Comparison of ENCODE assay signal across 7 mouse cellular contexts in genomic region chr1:138841306-138842095, GRCm38 (mm10). TPM values are rescaled to one million over a fixed set of nuclear protein-coding genes. Genes with fewer than 3 reads are reported as not detected.
DNase-seq lines count a peak whose midpoint lies in the region; ATAC-seq lines count a peak whose summit lies in the region.

No protein-coding gene starts in this region.

- H3K27ac ChIP-seq in heart, embryonic 11.5 days (ENCODE audit: low read depth, low read length): no peak overlapping the region
- 0 out of 2 replicates have a peak overlapping the region, but pooled peaks have one; percentile 5 for H3K27ac ChIP-seq in neural tube, embryonic 13.5 days (replicated peaks)

- ATAC-seq in megakaryocyte, adult 5-6 weeks (ENCODE audit: poor library complexity, severe bottlenecking): no peak
- peak; percentile 15; the same call in 1 of the 2 replicates for ATAC-seq in common myeloid progenitor, adult 5-6 weeks (replicated peaks; ENCODE audit: low read depth, poor library complexity, severe bottlenecking)
- ATAC-seq in heart, embryonic 11.5 days (replicated peaks; ENCODE audit: insufficient number of reproducible peaks, low FRiP score, low TSS enrichment): no peak
- ATAC-seq in neural tube, embryonic 13.5 days (ENCODE audit: low read depth): no peak; the same call in 1 of the 2 replicates

- peaks cover 61% of the 10 kb centered on the region for H3K4me1 ChIP-seq in megakaryocyte, embryonic 14.5 days
- peaks cover 7% of the 10 kb centered on the region for H3K4me1 ChIP-seq in heart, embryonic 11.5 days (ENCODE audit: control insufficient read depth, insufficient read depth, low read length)
- peaks cover 39% of the 10 kb centered on the region for H3K4me1 ChIP-seq in neural tube, embryonic 13.5 days (replicated peaks)

- H3K4me2 ChIP-seq in heart, embryonic 11.5 days: peak overlapping the region; percentile 58
- H3K4me2 ChIP-seq in neural tube, embryonic 13.5 days: peak overlapping the region; percentile 52

- H3K9ac ChIP-seq in heart, embryonic 11.5 days (ENCODE audit: low read depth, low read length): peak overlapping the region; percentile 28; the same call in 1 of the 2 replicates
- peak overlapping the region; percentile 35 for H3K9ac ChIP-seq in neural tube, embryonic 13.5 days

- no peaks in the 10 kb centered on the region for H3K36me3 ChIP-seq in megakaryocyte, embryonic 14.5 days (replicated peaks; ENCODE audit: low read length)
- H3K36me3 ChIP-seq in heart, embryonic 11.5 days (ENCODE audit: control insufficient read depth, insufficient read depth, low read length): no peaks in the 10 kb centered on the region
- H3K36me3 ChIP-seq in neural tube, embryonic 13.5 days: no peaks in the 10 kb centered on the region

- under 1% methylated on average over 54 of the region's 54 CpGs for WGBS in heart, embryonic 11.5 days (ENCODE audit: insufficient replicate concordance)
- WGBS in neural tube, embryonic 13.5 days: 3% methylated on average over 54 of the region's 54 CpGs

- DNase-seq in kidney, postnatal 25 days: peak; percentile 43 to 51
- DNase-seq in gastrocnemius, postnatal 25 days: no peak

- H3K4me3 ChIP-seq in megakaryocyte, embryonic 14.5 days (replicated peaks): peak overlapping the region; percentile 89
- peak overlapping the region; percentile 38 for H3K4me3 ChIP-seq in heart, embryonic 11.5 days (ENCODE audit: low read depth, low read length)
- H3K4me3 ChIP-seq in neural tube, embryonic 13.5 days: peak overlapping the region; percentile 31

- peaks cover 98% of the 10 kb centered on the region for H3K27me3 ChIP-seq in megakaryocyte, embryonic 14.5 days (replicated peaks)
- H3K27me3 ChIP-seq in heart, embryonic 11.5 days (ENCODE audit: control insufficient read depth, insufficient read depth, low read length): peaks cover 77% of the 10 kb centered on the region
- H3K27me3 ChIP-seq in neural tube, embryonic 13.5 days: peaks cover 97% of the 10 kb centered on the region

- peaks cover 5% of the 10 kb centered on the region; the same call in 1 of the 2 replicates for H3K9me3 ChIP-seq in megakaryocyte, embryonic 14.5 days
- H3K9me3 ChIP-seq in heart, embryonic 11.5 days (replicated peaks; ENCODE audit: control insufficient read depth, low read length): no peaks in the 10 kb centered on the region
- H3K9me3 ChIP-seq in neural tube, embryonic 13.5 days: no peaks in the 10 kb centered on the region

RNA-seq across cellular contexts. Expression of gene Lhx9, which starts 6.9 kb away (rescaled TPM):
- polyA plus RNA-seq in megakaryocyte, embryonic 14.5 days (2012; ENCODE audit: insufficient read depth, low replicate concordance): not detected in 2 replicates
- not detected in 2 replicates for total RNA-seq in megakaryocyte, adult 5-6 weeks (2015)
- total RNA-seq in megakaryocyte, adult 5-6 weeks (2017): not detected in 2 replicates
- total RNA-seq in common myeloid progenitor, adult 5-6 weeks (2017): 0.23 TPM in 1 of 2 replicates, not detected in the other
- polyA plus RNA-seq in heart, embryonic 11.5 days (2014; fragmentation: Nextera tagmentation; extraction: Ambion mirVana): 2.0 and 2.5 TPM in 2 replicates
- polyA plus RNA-seq in neural tube, embryonic 13.5 days (2015; fragmentation: Nextera tagmentation; extraction: Ambion mirVana): 4.1 and 4.6 TPM in 2 replicates
- total RNA-seq in gastrocnemius, postnatal 25 days (2021): not detected

RNA-seq across cellular contexts. Expression of gene 2310009B15Rik, which starts 15.2 kb away (rescaled TPM):
- 30.1 and 54.8 TPM in 2 replicates for polyA plus RNA-seq in megakaryocyte, embryonic 14.5 days (2012; ENCODE audit: insufficient read depth, low replicate concordance)
- total RNA-seq in megakaryocyte, adult 5-6 weeks (2015): 18.4 and 20.6 TPM in 2 replicates
- total RNA-seq in megakaryocyte, adult 5-6 weeks (2017): 11.7 and 29.1 TPM in 2 replicates
- 6.6 and 20.4 TPM in 2 replicates for total RNA-seq in common myeloid progenitor, adult 5-6 weeks (2017)
- polyA plus RNA-seq in heart, embryonic 11.5 days (2014; fragmentation: Nextera tagmentation; extraction: Ambion mirVana): 27.4 and 28.1 TPM in 2 replicates
- polyA plus RNA-seq in neural tube, embryonic 13.5 days (2015; fragmentation: Nextera tagmentation; extraction: Ambion mirVana): 30.7 and 31.0 TPM in 2 replicates
- 10 to 100 TPM; 11.5 to 12.8 TPM for total RNA-seq in gastrocnemius, postnatal 25 days (2021)

Comparison
In these comparisons a context has a peak if more than half of its experiments do, and no peak if none do; other contexts are left out.
1. H3K4me3 ChIP-seq: peak in every context shown above with its lines; median percentile 89 in megakaryocyte, embryonic 14.5 days; 38 in heart, embryonic 11.5 days; 31 in neural tube, embryonic 13.5 days.